Mouse (Mus musculus): Measurements from ENCODE around the gene Chpf. TPM values are rescaled to one million over a fixed set of nuclear protein-coding genes. Genes with fewer than 3 reads are reported as not detected.

The Chpf gene
- polyA plus RNA-seq, 1 experiment from 2014 or later = 14.2 TPM

- Histone ChIP-seq H3K36me3 (ENCODE audit: control insufficient read depth, insufficient read depth, low read length) (no peaks in the 10 kb centered on the region), H3K4me2 (ENCODE audit: low read depth, severe bottlenecking) (peak overlapping the region; percentile 89), H3K27ac (replicated peaks; ENCODE audit: low read depth, low read length) (no peak overlapping the region), H3K4me1 (ENCODE audit: control insufficient read depth, insufficient read depth, low read length) (peaks cover 8% of the 10 kb centered on the region), H3K9me3 (ENCODE audit: control insufficient read depth, low read length) (no peaks in the 10 kb centered on the region), H3K4me3 (ENCODE audit: low read depth, low read length) (peak overlapping the region; percentile 46), H3K9ac (ENCODE audit: low read length) (peak overlapping the region; percentile 9; the same call in 1 of the 2 replicates), H3K27me3 (ENCODE audit: control insufficient read depth, insufficient read depth, low read length) (peaks cover 39% of the 10 kb centered on the region)
- peak; percentile 56; the same call in 1 of the 2 replicates for ATAC-seq (ENCODE audit: insufficient number of reproducible peaks, low FRiP score, low TSS enrichment, low read depth)
- DNase-seq (ENCODE audit: low spot score) = peak; percentile 85
- WGBS = under 1% methylated on average over 62 of the region's 62 CpGs
These were observed 8.5 kb upstream of the Chpf start for GRCm38 (mm10) chr1:75487405-75488161.

GRCm38 (mm10) chr1:75487040-75487404 lies 7.9 kb upstream of the Chpf start:
- no peak for ATAC-seq (ENCODE audit: insufficient number of reproducible peaks, low FRiP score, low TSS enrichment, low read depth)
- Histone ChIP-seq H3K4me2 (ENCODE audit: low read depth, severe bottlenecking) (peak overlapping the region; percentile 89), H3K27ac (replicated peaks; ENCODE audit: low read depth, low read length) (no peak overlapping the region), H3K4me3 (ENCODE audit: low read depth, low read length) (peak overlapping the region; percentile 46), H3K4me1 (ENCODE audit: control insufficient read depth, insufficient read depth, low read length) (peaks cover 8% of the 10 kb centered on the region), H3K9ac (ENCODE audit: low read length) (peak overlapping the region; percentile 9; the same call in 1 of the 2 replicates), H3K9me3 (ENCODE audit: control insufficient read depth, low read length) (no peaks in the 10 kb centered on the region), H3K27me3 (ENCODE audit: control insufficient read depth, insufficient read depth, low read length) (peaks cover 45% of the 10 kb centered on the region), H3K36me3 (ENCODE audit: control insufficient read depth, insufficient read depth, low read length) (no peaks in the 10 kb centered on the region)
- 0% methylated on average over 13 of the region's 13 CpGs for WGBS
- no peak for DNase-seq (ENCODE audit: low spot score)

GRCm38 (mm10) chr1:75486561-75486960 lies 7.5 kb upstream of the Chpf start:
- no peak overlapping the region; the same call in 1 of the 2 replicates for H3K9ac ChIP-seq (ENCODE audit: low read length)
- 6% methylated on average over 24 of the region's 24 CpGs for WGBS

GRCm38 (mm10) chr1:75480735-75481134 lies 1.6 kb upstream of the Chpf start:
- Histone ChIP-seq H3K9ac (ENCODE audit: low read length) (no peak overlapping the region), H3K4me3 (ENCODE audit: low read depth, low read length) (no peak overlapping the region), H3K27ac (replicated peaks; ENCODE audit: low read depth, low read length) (no peak overlapping the region), H3K36me3 (ENCODE audit: control insufficient read depth, insufficient read depth, low read length) (no peaks in the 10 kb centered on the region; the same call in 1 of the 2 replicates), H3K9me3 (ENCODE audit: control insufficient read depth, low read length) (no peaks in the 10 kb centered on the region), H3K4me1 (ENCODE audit: control insufficient read depth, insufficient read depth, low read length) (peaks cover 16% of the 10 kb centered on the region), H3K27me3 (ENCODE audit: control insufficient read depth, insufficient read depth, low read length) (peaks cover 46% of the 10 kb centered on the region), H3K4me2 (ENCODE audit: low read depth, severe bottlenecking) (no peak overlapping the region)
- 82% methylated on average over 7 of the region's 7 CpGs for WGBS
- DNase-seq (ENCODE audit: low spot score) (no peak), ATAC-seq (ENCODE audit: insufficient number of reproducible peaks, low FRiP score, low TSS enrichment, low read depth) (no peak)

More at GRCm38 (mm10) chr1:75486561-75486960, 7.5 kb upstream of the Chpf start:
- Histone ChIP-seq H3K27me3 (ENCODE audit: control insufficient read depth, insufficient read depth, low read length) (peaks cover 48% of the 10 kb centered on the region), H3K36me3 (ENCODE audit: control insufficient read depth, insufficient read depth, low read length) (no peaks in the 10 kb centered on the region), H3K4me3 (ENCODE audit: low read depth, low read length) (no peak overlapping the region; the same call in 1 of the 2 replicates), H3K4me2 (ENCODE audit: low read depth, severe bottlenecking) (peak overlapping the region; percentile 89; the same call in 1 of the 2 replicates), H3K9me3 (ENCODE audit: control insufficient read depth, low read length) (no peaks in the 10 kb centered on the region), H3K27ac (replicated peaks; ENCODE audit: low read depth, low read length) (no peak overlapping the region), H3K4me1 (ENCODE audit: control insufficient read depth, insufficient read depth, low read length) (peaks cover 8% of the 10 kb centered on the region)
- DNase-seq (ENCODE audit: low spot score) = no peak
- no peak for ATAC-seq (ENCODE audit: insufficient number of reproducible peaks, low FRiP score, low TSS enrichment, low read depth)

- ATAC-seq (ENCODE audit: insufficient number of reproducible peaks, low FRiP score, low TSS enrichment, low read depth) (no peak), DNase-seq (ENCODE audit: low spot score) (no peak)
- Histone ChIP-seq H3K36me3 (ENCODE audit: control insufficient read depth, insufficient read depth, low read length) (peaks cover 5% of the 10 kb centered on the region), H3K4me1 (ENCODE audit: control insufficient read depth, insufficient read depth, low read length) (peaks cover 16% of the 10 kb centered on the region), H3K4me3 (ENCODE audit: low read depth, low read length) (peak overlapping the region; percentile 85; the same call in 1 of the 2 replicates), H3K4me2 (ENCODE audit: low read depth, severe bottlenecking) (peak overlapping the region; percentile 93), H3K9me3 (ENCODE audit: control insufficient read depth, low read length) (no peaks in the 10 kb centered on the region), H3K9ac (ENCODE audit: low read length) (no peak overlapping the region), H3K27ac (replicated peaks; ENCODE audit: low read depth, low read length) (no peak overlapping the region), H3K27me3 (ENCODE audit: control insufficient read depth, insufficient read depth, low read length) (peaks cover 39% of the 10 kb centered on the region)
- 15% methylated on average over 13 of the region's 13 CpGs for WGBS
These were observed 929 bp upstream of the Chpf start for GRCm38 (mm10) chr1:75480036-75480435.

GRCm38 (mm10) chr1:75479635-75479989 lies 505 bp upstream of the Chpf start:
- Histone ChIP-seq H3K9ac (ENCODE audit: low read length) (no peak overlapping the region), H3K27me3 (ENCODE audit: control insufficient read depth, insufficient read depth, low read length) (peaks cover 37% of the 10 kb centered on the region), H3K4me3 (ENCODE audit: low read depth, low read length) (peak overlapping the region; percentile 85), H3K9me3 (ENCODE audit: control insufficient read depth, low read length) (no peaks in the 10 kb centered on the region), H3K4me2 (ENCODE audit: low read depth, severe bottlenecking) (peak overlapping the region; percentile 93), H3K27ac (replicated peaks; ENCODE audit: low read depth, low read length) (no peak overlapping the region), H3K4me1 (ENCODE audit: control insufficient read depth, insufficient read depth, low read length) (peaks cover 16% of the 10 kb centered on the region), H3K36me3 (ENCODE audit: control insufficient read depth, insufficient read depth, low read length) (peaks cover 7% of the 10 kb centered on the region)
- under 1% methylated on average over 24 of the region's 24 CpGs for WGBS
- ATAC-seq (ENCODE audit: insufficient number of reproducible peaks, low FRiP score, low TSS enrichment, low read depth) (peak; percentile 27; the same call in 1 of the 2 replicates), DNase-seq (ENCODE audit: low spot score) (no peak)

- Histone ChIP-seq H3K9me3 (ENCODE audit: control insufficient read depth, low read length) (no peaks in the 10 kb centered on the region), H3K4me2 (ENCODE audit: low read depth, severe bottlenecking) (peak overlapping the region; percentile 93), H3K27me3 (ENCODE audit: control insufficient read depth, insufficient read depth, low read length) (peaks cover 33% of the 10 kb centered on the region), H3K4me1 (ENCODE audit: control insufficient read depth, insufficient read depth, low read length) (peaks cover 16% of the 10 kb centered on the region), H3K4me3 (ENCODE audit: low read depth, low read length) (peak overlapping the region; percentile 85), H3K27ac (replicated peaks; ENCODE audit: low read depth, low read length) (no peak overlapping the region; the same call in 1 of the 2 replicates), H3K36me3 (ENCODE audit: control insufficient read depth, insufficient read depth, low read length) (peaks cover 7% of the 10 kb centered on the region), H3K9ac (ENCODE audit: low read length) (peak overlapping the region; percentile 68)
- DNase-seq (ENCODE audit: low spot score) (peak; percentile 43), ATAC-seq (ENCODE audit: insufficient number of reproducible peaks, low FRiP score, low TSS enrichment, low read depth) (0 out of 2 replicates have a peak, but pooled peaks have one; percentile 3)
- WGBS = under 1% methylated on average over 21 of the region's 25 CpGs
These were observed 610 bp downstream of the Chpf start for GRCm38 (mm10) chr1:75478497-75478896.

GRCm38 (mm10) chr1:75477966-75478290 lies 1.2 kb downstream of the Chpf start:
- peak overlapping the region; percentile 93 for H3K4me2 ChIP-seq (ENCODE audit: low read depth, severe bottlenecking)
- DNase-seq (ENCODE audit: low spot score) (no peak), ATAC-seq (ENCODE audit: insufficient number of reproducible peaks, low FRiP score, low TSS enrichment, low read depth) (no peak)
- WGBS = 52% methylated on average over 3 of the region's 3 CpGs
- peaks cover 7% of the 10 kb centered on the region for H3K36me3 ChIP-seq (ENCODE audit: control insufficient read depth, insufficient read depth, low read length)
- no peak overlapping the region for H3K27ac ChIP-seq (replicated peaks; ENCODE audit: low read depth, low read length)
- H3K27me3 ChIP-seq (ENCODE audit: control insufficient read depth, insufficient read depth, low read length) = peaks cover 32% of the 10 kb centered on the region
- H3K9me3 ChIP-seq (ENCODE audit: control insufficient read depth, low read length) = no peaks in the 10 kb centered on the region
- H3K4me3 ChIP-seq (ENCODE audit: low read depth, low read length) = peak overlapping the region; percentile 85
- H3K4me1 ChIP-seq (ENCODE audit: control insufficient read depth, insufficient read depth, low read length) = peaks cover 16% of the 10 kb centered on the region
- no peak overlapping the region for H3K9ac ChIP-seq (ENCODE audit: low read length)
